8 mouse cellular contexts compared by ENCODE assay signal in the genomic region with DNA sequence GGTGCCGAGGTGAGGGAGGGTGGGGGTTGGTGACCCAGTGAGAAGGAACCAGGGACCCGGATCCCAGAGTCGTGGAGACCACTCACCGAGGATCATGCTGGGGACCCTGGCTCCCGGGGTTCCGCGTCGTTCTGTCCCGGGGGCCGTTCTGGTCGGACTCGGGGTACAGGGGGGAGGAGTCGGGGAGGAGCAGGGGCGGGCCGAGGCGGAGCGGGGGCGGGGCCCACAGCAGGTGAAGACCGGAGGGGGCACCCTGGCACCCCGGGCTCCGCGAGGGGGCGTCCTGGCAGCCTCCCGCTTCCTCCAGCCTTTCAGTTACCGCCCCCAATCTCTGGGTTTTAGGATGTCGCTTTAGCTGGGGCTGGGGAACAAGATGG. TPM values are rescaled to one million over a fixed set of nuclear protein-coding genes. Genes with fewer than 3 reads are reported as not detected.
DNase-seq lines count a peak whose midpoint lies in the region; ATAC-seq lines count a peak whose summit lies in the region.

A gene (minus strand): TSS at position 133 of the 377 bp plus-strand sequence.

- WGBS in heart, embryonic 11.5 days (ENCODE audit: insufficient replicate concordance): under 1% methylated on average over 25 of the region's 26 CpGs
- WGBS in liver, embryonic 12.5 days (ENCODE audit: insufficient replicate concordance): 2% methylated on average over 16 of the region's 26 CpGs

- peak; percentile 43 for ATAC-seq in common myeloid progenitor, adult 5-6 weeks (replicated peaks; ENCODE audit: low read depth, poor library complexity, severe bottlenecking)
- ATAC-seq in heart, embryonic 11.5 days (replicated peaks; ENCODE audit: insufficient number of reproducible peaks, low FRiP score, low TSS enrichment): no peak; the same call in 1 of the 2 replicates
- peak; percentile 70 for ATAC-seq in liver, embryonic 12.5 days
- peak; percentile 11; the same call in 1 of the 2 replicates for ATAC-seq in neutrophil, adult 5-6 weeks (ENCODE audit: extremely low read depth, insufficient number of reproducible peaks, low FRiP score, poor library complexity, severe bottlenecking)

- peak; percentile 53 for DNase-seq in ovary, postnatal 36 days (ENCODE audit: low spot score)
- DNase-seq in ovary, postnatal 10 days (ENCODE audit: low spot score): no peak
- DNase-seq in kidney, postnatal 10 days: peak; percentile 73
- peak; percentile 78 to 90 for DNase-seq in thymus, postnatal 10 days (ENCODE audit: low spot score in 2 of 2)

- peak within 1 kb of the TSS; percentile 66 for H3K9ac ChIP-seq in heart, embryonic 11.5 days (ENCODE audit: low read depth, low read length)
- H3K9ac ChIP-seq in liver, embryonic 12.5 days: peak within 1 kb of the TSS; percentile 66

- H3K4me2 ChIP-seq in heart, embryonic 11.5 days: peak within 1 kb of the TSS; percentile 94
- peak within 1 kb of the TSS; percentile 94 for H3K4me2 ChIP-seq in liver, embryonic 12.5 days

- H3K4me3 ChIP-seq in heart, embryonic 11.5 days (ENCODE audit: low read depth, low read length): peak within 1 kb of the TSS; percentile 64
- peak within 1 kb of the TSS; percentile 66 for H3K4me3 ChIP-seq in liver, embryonic 12.5 days

- H3K9me3 ChIP-seq in heart, embryonic 11.5 days (replicated peaks; ENCODE audit: control insufficient read depth, low read length): no peaks in the 10 kb centered on the region
- H3K9me3 ChIP-seq in liver, embryonic 12.5 days (replicated peaks): no peaks in the 10 kb centered on the region

- H3K36me3 ChIP-seq in heart, embryonic 11.5 days (ENCODE audit: control insufficient read depth, insufficient read depth, low read length): peaks cover 6% of the 10 kb centered on the region
- peaks cover 15% of the 10 kb centered on the region for H3K36me3 ChIP-seq in liver, embryonic 12.5 days

- H3K27me3 ChIP-seq in heart, embryonic 11.5 days (ENCODE audit: control insufficient read depth, insufficient read depth, low read length): peaks cover 44% of the 10 kb centered on the region
- peaks cover 39% of the 10 kb centered on the region for H3K27me3 ChIP-seq in liver, embryonic 12.5 days (replicated peaks)

- H3K27ac ChIP-seq in heart, embryonic 11.5 days (ENCODE audit: low read depth, low read length): no peak within 1 kb of the TSS
- peak within 1 kb of the TSS; percentile 45 for H3K27ac ChIP-seq in liver, embryonic 12.5 days

- peaks cover 14% of the 10 kb centered on the region for H3K4me1 ChIP-seq in heart, embryonic 11.5 days (ENCODE audit: control insufficient read depth, insufficient read depth, low read length)
- H3K4me1 ChIP-seq in liver, embryonic 12.5 days: peaks cover 64% of the 10 kb centered on the region

RNA-seq across cellular contexts. Expression of the gene that starts here (rescaled TPM):
- total RNA-seq in common myeloid progenitor, adult 5-6 weeks (2017): 3.9 and 6.0 TPM in 2 replicates
- 10.2 and 11.6 TPM in 2 replicates for polyA plus RNA-seq in heart, embryonic 11.5 days (2014; fragmentation: Nextera tagmentation; extraction: Ambion mirVana)
- polyA plus RNA-seq in liver, embryonic 12.5 days (2016; fragmentation: Nextera tagmentation; extraction: Ambion mirVana): 7.7 and 8.2 TPM in 2 replicates
- total RNA-seq in neutrophil, adult 5-6 weeks (2017): 1.9 and 3.1 TPM in 2 replicates
